Mouse (Mus musculus) kidney, adult 2 months (tissue): Measurements from ENCODE around the gene Pzp.

ENCODE experiments used
- CTCF ChIP-seq: fragments of 200-500 bp; conservative IDR thresholded peaks from 2 replicates; pipeline ENCODE4 v1.5.1; 2011; ENCODE audit warnings: low read depth, mild to moderate bottlenecking, control low read depth, low read length, moderate library complexity, mixed read lengths; ENCODE audit not compliant: insufficient read depth, insufficient read length
- POLR2A ChIP-seq: fragments of 200-500 bp; IDR thresholded peaks from one replicate; pipeline ENCODE4 v1.6.1; 2011; ENCODE audit warnings: low read depth, low read length, control low read depth

GRCm38 (mm10) chr6:128477495-128477894 lies 49.0 kb downstream of the Pzp start:
- TF ChIP-seq CTCF: no peak
- TF ChIP-seq POLR2A: no peak
